Mouse (Mus musculus) midbrain, postnatal 0 days (tissue): ENCODE results near the gene Tnfaip8l2. TPM values are rescaled to one million over a fixed set of nuclear protein-coding genes. Genes with fewer than 3 reads are reported as not detected.

Experiments
- ATAC-seq: fragments of 200-750 bp; cut with Nextera tagmentation; 2 replicates; pipeline ENCODE4 v1.8.0; 2017; ENCODE audit warnings: moderate number of reproducible peaks, mild to moderate bottlenecking, moderate TSS enrichment, moderate library complexity; ENCODE audit not compliant: low FRiP score
- DNase-seq: peaks from one replicate; pipeline ENCODE4 v3.0.0-alpha.2; 2015; ENCODE audit warnings: low spot score
- H3K27ac ChIP-seq: fragments of 300-500 bp; sonication (generic); 2 replicates; pipeline ENCODE4 v1.5.1; 2014; ENCODE audit warnings: low read depth, mild to moderate bottlenecking, low read length, mixed read lengths
- H3K27me3 ChIP-seq: fragments of 300-500 bp; sonication (generic); 2 replicates; pipeline ENCODE4 v1.6.1; 2014; ENCODE audit warnings: low read length, control low read depth, mixed read lengths; ENCODE audit not compliant: insufficient read depth
- H3K36me3 ChIP-seq: fragments of 300-500 bp; sonication (generic); 2 replicates; pipeline ENCODE4 v1.6.1; 2014; ENCODE audit warnings: low read length, control low read depth, mixed read lengths; ENCODE audit not compliant: insufficient read depth
- H3K4me1 ChIP-seq: fragments of 300-500 bp; sonication (generic); 2 replicates; pipeline ENCODE4 v1.6.1; 2014; ENCODE audit warnings: mild to moderate bottlenecking, control low read depth, antibody characterized with exemption, low read length, mixed read lengths; ENCODE audit not compliant: insufficient read depth
- H3K4me2 ChIP-seq: fragments of 300-500 bp; sonication (generic); 2 replicates; pipeline ENCODE4 v1.6.1; 2014; ENCODE audit warnings: low read depth, mild to moderate bottlenecking, low read length, mixed read lengths; ENCODE audit not compliant: poor library complexity, severe bottlenecking
- H3K4me3 ChIP-seq: fragments of 300-500 bp; sonication (generic); 2 replicates; pipeline ENCODE4 v1.5.1; 2014; ENCODE audit warnings: low read depth, mild to moderate bottlenecking, low read length, moderate library complexity
- H3K9ac ChIP-seq: fragments of 300-500 bp; sonication (generic); replicated peaks from 2 replicates; pipeline ENCODE4 v1.6.1; 2014; ENCODE audit warnings: mild to moderate bottlenecking, low read length, moderate library complexity, mixed read lengths; ENCODE audit not compliant: poor library complexity, severe bottlenecking
- H3K9me3 ChIP-seq: fragments of 300-500 bp; sonication (generic); 2 replicates; pipeline ENCODE4 v1.6.1; 2016; ENCODE audit warnings: low read length, control low read depth
- CTCF ChIP-seq: IDR thresholded peaks from 2 replicates; pipeline ENCODE4 v1.5.1; 2016; ENCODE audit warnings: antibody characterized with exemption, mild to moderate bottlenecking
- WGBS: fragments of 180-500 bp; shearing (Covaris S2); extraction: QIAGEN DNeasy Blood & Tissue Kit; methylation state at CpG from one replicate; pipeline ENCODE4 v1.1.7; 2014; 5-methylcytosine and 5-hydroxymethylcytosine counted together
- microRNA-seq: library from miRNA; unstranded; fragments of <30 nt; microRNA quantifications from one replicate; pipeline ENCODE4, GENCODE M21; 2016; ENCODE audit warnings: borderline number of aligned reads
- polyA plus RNA-seq: library from polyadenylated mRNA; unstranded; fragments of >200 nt; fragmentation: Nextera tagmentation; extraction: Ambion mirVana; gene quantifications from 2 replicates; pipeline ENCODE4 v1.2.1, GENCODE M21; 2015
- total RNA-seq: library from RNA; depleted of rRNA; stranded (reverse); fragments of >200 nt; gene quantifications from 2 replicates; pipeline ENCODE4 v1.2.3, GENCODE M21; 2014; rRNA removed

Gene Tnfaip8l2
- total and polyA plus RNA-seq, 2 experiments from 2014 or later = 0.93 to 2.8 TPM

GRCm38 (mm10) chr3:95106338-95107117, 35.6 kb downstream of the Tnfaip8l2 start, which contains the start of gene Pip5k1a:
TSS of gene Pip5k1a (minus strand) at chr3:95106930.
- Histone ChIP-seq H3K4me1 (peaks cover 7% of the 10 kb centered on the region; the same call in 1 of the 2 replicates), H3K36me3 (no peaks in the 10 kb centered on the region), H3K4me3 (peak within 1 kb of the TSS; percentile 92), H3K9ac (peak within 1 kb of the TSS; percentile 93), H3K4me2 (peak within 1 kb of the TSS; percentile 81), H3K9me3 (no peaks in the 10 kb centered on the region), H3K27me3 (no peaks in the 10 kb centered on the region), H3K27ac (peak within 1 kb of the TSS; percentile 89)
- peak; percentile 100 for DNase-seq
- ATAC-seq = peak; percentile 94
- under 1% methylated on average over 51 of the region's 51 CpGs for WGBS
- peak; percentile 43; the same call in 1 of the 2 replicates for TF ChIP-seq CTCF

- H3K4me2 ChIP-seq = peak overlapping the region; percentile 81
- H3K4me3 ChIP-seq = peak overlapping the region; percentile 92
- peaks cover 7% of the 10 kb centered on the region; the same call in 1 of the 2 replicates for H3K4me1 ChIP-seq
- no peak; the same call in 1 of the 2 replicates for ATAC-seq
- WGBS = under 1% methylated on average over 16 of the region's 16 CpGs
- H3K9me3 ChIP-seq = no peaks in the 10 kb centered on the region
- H3K27me3 ChIP-seq = no peaks in the 10 kb centered on the region
- no peak for TF ChIP-seq CTCF
- H3K36me3 ChIP-seq = no peaks in the 10 kb centered on the region
- DNase-seq = no peak
- peak overlapping the region; percentile 89 for H3K27ac ChIP-seq
- peak overlapping the region; percentile 93 for H3K9ac ChIP-seq
Measured at GRCm38 (mm10) chr3:95105586-95106337, 36.4 kb downstream of the Tnfaip8l2 start.

DNA sequence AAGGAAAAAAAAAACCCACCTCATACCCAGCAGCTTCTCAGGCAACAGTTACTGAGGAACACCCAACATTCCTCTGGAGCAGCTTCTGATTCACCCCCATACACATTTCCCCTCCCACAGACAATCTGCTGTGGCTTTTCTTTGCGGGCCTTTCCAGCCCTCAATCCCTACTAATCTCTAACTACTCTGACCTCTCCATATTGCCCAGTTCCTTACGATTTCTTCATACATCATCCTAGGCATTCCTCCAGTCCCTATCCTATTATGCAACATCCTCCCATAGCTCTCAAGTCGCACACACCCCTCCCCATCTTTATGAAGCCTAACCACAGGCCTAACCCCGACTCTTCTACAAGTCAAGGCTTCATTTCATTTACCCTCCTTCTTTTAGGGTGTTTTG, 37.0 kb downstream of the Tnfaip8l2 start:
- no peak for DNase-seq
- Histone ChIP-seq H3K4me1 (peaks cover 7% of the 10 kb centered on the region; the same call in 1 of the 2 replicates), H3K27me3 (no peaks in the 10 kb centered on the region), H3K27ac (no peak overlapping the region), H3K9me3 (no peaks in the 10 kb centered on the region), H3K36me3 (no peaks in the 10 kb centered on the region), H3K9ac (peak overlapping the region; percentile 93), H3K4me3 (peak overlapping the region; percentile 92), H3K4me2 (peak overlapping the region; percentile 81)
- no peak for ATAC-seq
- TF ChIP-seq CTCF = no peak
- WGBS = 71% methylated on average over 4 of the region's 4 CpGs

GRCm38 (mm10) chr3:95100854-95101253, 41.3 kb downstream of the Tnfaip8l2 start:
- no peak overlapping the region for H3K27ac ChIP-seq
- H3K9me3 ChIP-seq = no peaks in the 10 kb centered on the region
- H3K4me1 ChIP-seq = peaks cover 7% of the 10 kb centered on the region; the same call in 1 of the 2 replicates
- H3K4me2 ChIP-seq = no peak overlapping the region
- H3K4me3 ChIP-seq = no peak overlapping the region
- 27% methylated on average over 2 of the region's 2 CpGs for WGBS
- H3K36me3 ChIP-seq = no peaks in the 10 kb centered on the region
- no peak for DNase-seq
- no peak overlapping the region for H3K9ac ChIP-seq
- H3K27me3 ChIP-seq = no peaks in the 10 kb centered on the region
- no peak for ATAC-seq
- no peak for TF ChIP-seq CTCF

Small RNAs within 50 kb of the gene (microRNA-seq; reads per million reads assigned to microRNA genes)
- not detected for gene Mir8099-1

Other genes starting within 250 kb of the Tnfaip8l2 start
- 17.7 and 19.8 TPM in 2 replicates for gene Selenbp1, start 209.3 kb downstream of the Tnfaip8l2 start, total RNA-seq
- 11.7 and 13.7 TPM in 2 replicates for gene Selenbp1, start 209.3 kb downstream of the Tnfaip8l2 start, polyA plus RNA-seq
- 17.5 and 25.1 TPM in 2 replicates for gene Rfx5, start 188.3 kb downstream of the Tnfaip8l2 start, total RNA-seq
- gene Rfx5, start 188.3 kb downstream of the Tnfaip8l2 start, polyA plus RNA-seq = 6.0 and 6.9 TPM in 2 replicates
- gene Pi4kb, start 167.6 kb downstream of the Tnfaip8l2 start, total RNA-seq = 55.0 and 60.7 TPM in 2 replicates
- 21.0 and 24.3 TPM in 2 replicates for gene Pi4kb, start 167.6 kb downstream of the Tnfaip8l2 start, polyA plus RNA-seq
- gene Zfp687, start 126.9 kb downstream of the Tnfaip8l2 start, total RNA-seq = 25.7 and 30.0 TPM in 2 replicates
- gene Zfp687, start 126.9 kb downstream of the Tnfaip8l2 start, polyA plus RNA-seq = 13.3 and 15.6 TPM in 2 replicates
- gene Psmd4, start 99.7 kb downstream of the Tnfaip8l2 start, total RNA-seq = 179 and 200 TPM in 2 replicates
- 262 and 267 TPM in 2 replicates for gene Psmd4, start 99.7 kb downstream of the Tnfaip8l2 start, polyA plus RNA-seq
- 20.1 and 21.6 TPM in 2 replicates for gene Pip5k1a, start 35.4 kb downstream of the Tnfaip8l2 start, total RNA-seq
- gene Pip5k1a, start 35.4 kb downstream of the Tnfaip8l2 start, polyA plus RNA-seq = 12.9 and 13.3 TPM in 2 replicates
- 69.6 and 84.7 TPM in 2 replicates for gene Vps72, start 31.3 kb downstream of the Tnfaip8l2 start, total RNA-seq
- gene Vps72, start 31.3 kb downstream of the Tnfaip8l2 start, polyA plus RNA-seq = 131 and 136 TPM in 2 replicates
- not detected in 2 replicates for gene Tmod4, start 17.9 kb downstream of the Tnfaip8l2 start, total RNA-seq
- 0.41 and 0.49 TPM in 2 replicates for gene Tmod4, start 17.9 kb downstream of the Tnfaip8l2 start, polyA plus RNA-seq
- 47.6 and 60.4 TPM in 2 replicates for gene Scnm1, start 8.3 kb downstream of the Tnfaip8l2 start, total RNA-seq
- 69.6 and 82.7 TPM in 2 replicates for gene Scnm1, start 8.3 kb downstream of the Tnfaip8l2 start, polyA plus RNA-seq
- 35.3 and 42.2 TPM in 2 replicates for gene Lysmd1, start 8.3 kb downstream of the Tnfaip8l2 start, total RNA-seq
- 50.9 and 51.9 TPM in 2 replicates for gene Lysmd1, start 8.3 kb downstream of the Tnfaip8l2 start, polyA plus RNA-seq
- 126 and 148 TPM in 2 replicates for gene Sema6c, start 18.1 kb upstream of the Tnfaip8l2 start, total RNA-seq
- 17.1 and 18.4 TPM in 2 replicates for gene Sema6c, start 18.1 kb upstream of the Tnfaip8l2 start, polyA plus RNA-seq
- 6.5 and 7.6 TPM in 2 replicates for gene Gabpb2, start 75.6 kb upstream of the Tnfaip8l2 start, total RNA-seq
- gene Gabpb2, start 75.6 kb upstream of the Tnfaip8l2 start, polyA plus RNA-seq = 1.5 and 1.6 TPM in 2 replicates
- gene Cdc42se1, start 86.4 kb upstream of the Tnfaip8l2 start, total RNA-seq = 35.0 and 54.7 TPM in 2 replicates
- gene Cdc42se1, start 86.4 kb upstream of the Tnfaip8l2 start, polyA plus RNA-seq = 40.9 and 41.4 TPM in 2 replicates
- gene Mllt11, start 89.8 kb upstream of the Tnfaip8l2 start, total RNA-seq = 301 and 367 TPM in 2 replicates
- gene Mllt11, start 89.8 kb upstream of the Tnfaip8l2 start, polyA plus RNA-seq = 738 and 774 TPM in 2 replicates
- gene Gm128, start 99.2 kb upstream of the Tnfaip8l2 start, total RNA-seq = 0.24 and 0.49 TPM in 2 replicates
- 0.19 and 0.27 TPM in 2 replicates for gene Gm128, start 99.2 kb upstream of the Tnfaip8l2 start, polyA plus RNA-seq
- not detected in 2 replicates for gene Bnipl, start 108.8 kb upstream of the Tnfaip8l2 start, total RNA-seq
- gene Bnipl, start 108.8 kb upstream of the Tnfaip8l2 start, polyA plus RNA-seq = not detected in 2 replicates
- 36.5 and 37.1 TPM in 2 replicates for gene Mindy1, start 139.0 kb upstream of the Tnfaip8l2 start, total RNA-seq
- 34.8 and 36.5 TPM in 2 replicates for gene Mindy1, start 139.0 kb upstream of the Tnfaip8l2 start, polyA plus RNA-seq
- gene Prune1, start 139.7 kb upstream of the Tnfaip8l2 start, total RNA-seq = 78.9 and 93.8 TPM in 2 replicates
- gene Prune1, start 139.7 kb upstream of the Tnfaip8l2 start, polyA plus RNA-seq = 77.3 and 84.0 TPM in 2 replicates
- gene Anxa9, start 164.8 kb upstream of the Tnfaip8l2 start, total RNA-seq = 0.27 TPM in 1 of 2 replicates, not detected in the other
- gene Anxa9, start 164.8 kb upstream of the Tnfaip8l2 start, polyA plus RNA-seq = 0.32 TPM in 2 replicates
- 58.5 and 62.7 TPM in 2 replicates for gene Cers2, start 172.4 kb upstream of the Tnfaip8l2 start, total RNA-seq
- 82.5 and 83.9 TPM in 2 replicates for gene Cers2, start 172.4 kb upstream of the Tnfaip8l2 start, polyA plus RNA-seq
- 44.4 and 46.2 TPM in 2 replicates for gene Setdb1, start 214.8 kb upstream of the Tnfaip8l2 start, total RNA-seq
- gene Setdb1, start 214.8 kb upstream of the Tnfaip8l2 start, polyA plus RNA-seq = 27.4 and 28.4 TPM in 2 replicates